Mouse (Mus musculus) right cerebral cortex, postnatal 14 days (tissue): Measurements from ENCODE around the gene Zfp691.

Source experiments
- DNase-seq: peaks from one replicate; pipeline ENCODE4 v3.0.0; 2022

Gene Zfp691

GRCm38 (mm10) chr4:119167068-119167467 lies 6.9 kb downstream of the Zfp691 start:
- DNase-seq = no peak

GRCm38 (mm10) chr4:119165916-119166315 lies 8.1 kb downstream of the Zfp691 start:
- DNase-seq = no peak

GRCm38 (mm10) chr4:119162990-119163389 lies 11.0 kb downstream of the Zfp691 start:
- no peak for DNase-seq

GRCm38 (mm10) chr4:119161358-119161757 lies 12.6 kb downstream of the Zfp691 start:
- DNase-seq = no peak

GRCm38 (mm10) chr4:119157891-119158290 lies 16.1 kb downstream of the Zfp691 start:
- no peak for DNase-seq

- peak; percentile 69 for DNase-seq
Measured at GRCm38 (mm10) chr4:119157186-119157585, 16.8 kb downstream of the Zfp691 start.

GRCm38 (mm10) chr4:119148741-119149140 lies 25.3 kb downstream of the Zfp691 start:
- DNase-seq = no peak

- no peak for DNase-seq
Measured at GRCm38 (mm10) chr4:119147347-119147746, 26.6 kb downstream of the Zfp691 start.

GRCm38 (mm10) chr4:119146816-119147215 lies 27.2 kb downstream of the Zfp691 start:
- DNase-seq = no peak

- DNase-seq = peak; percentile 77
Measured at GRCm38 (mm10) chr4:119142230-119142871, 31.6 kb downstream of the Zfp691 start.

GRCm38 (mm10) chr4:119141191-119141590 lies 32.8 kb downstream of the Zfp691 start:
- DNase-seq = no peak

GRCm38 (mm10) chr4:119140126-119140525 lies 33.9 kb downstream of the Zfp691 start:
- DNase-seq = no peak

GRCm38 (mm10) chr4:119138776-119139175 lies 35.2 kb downstream of the Zfp691 start:
- no peak for DNase-seq

GRCm38 (mm10) chr4:119138171-119138570 lies 35.8 kb downstream of the Zfp691 start:
- peak; percentile 69 for DNase-seq

GRCm38 (mm10) chr4:119137313-119137712 lies 36.7 kb downstream of the Zfp691 start:
- DNase-seq = no peak

GRCm38 (mm10) chr4:119133860-119134259 lies 40.1 kb downstream of the Zfp691 start:
- DNase-seq = no peak

- DNase-seq = no peak
Measured at GRCm38 (mm10) chr4:119133306-119133705, 40.7 kb downstream of the Zfp691 start.

- no peak for DNase-seq
Measured at GRCm38 (mm10) chr4:119131189-119131910, 42.6 kb downstream of the Zfp691 start.

- no peak for DNase-seq
Measured at GRCm38 (mm10) chr4:119129096-119129495, 44.9 kb downstream of the Zfp691 start.

- no peak for DNase-seq
Measured at GRCm38 (mm10) chr4:119128547-119128946, 45.4 kb downstream of the Zfp691 start.

GRCm38 (mm10) chr4:119127229-119127628 lies 46.8 kb downstream of the Zfp691 start:
- no peak for DNase-seq

- DNase-seq = no peak
Measured at GRCm38 (mm10) chr4:119125577-119126270, 48.3 kb downstream of the Zfp691 start.

- no peak for DNase-seq
Measured at GRCm38 (mm10) chr4:119124771-119125273, 49.2 kb downstream of the Zfp691 start.

GRCm38 (mm10) chr4:119121249-119121648 lies 52.7 kb downstream of the Zfp691 start:
- DNase-seq = peak; percentile 44
